Mouse (Mus musculus): Measurements from ENCODE around the gene Capzb.

Gene Capzb

DNA sequence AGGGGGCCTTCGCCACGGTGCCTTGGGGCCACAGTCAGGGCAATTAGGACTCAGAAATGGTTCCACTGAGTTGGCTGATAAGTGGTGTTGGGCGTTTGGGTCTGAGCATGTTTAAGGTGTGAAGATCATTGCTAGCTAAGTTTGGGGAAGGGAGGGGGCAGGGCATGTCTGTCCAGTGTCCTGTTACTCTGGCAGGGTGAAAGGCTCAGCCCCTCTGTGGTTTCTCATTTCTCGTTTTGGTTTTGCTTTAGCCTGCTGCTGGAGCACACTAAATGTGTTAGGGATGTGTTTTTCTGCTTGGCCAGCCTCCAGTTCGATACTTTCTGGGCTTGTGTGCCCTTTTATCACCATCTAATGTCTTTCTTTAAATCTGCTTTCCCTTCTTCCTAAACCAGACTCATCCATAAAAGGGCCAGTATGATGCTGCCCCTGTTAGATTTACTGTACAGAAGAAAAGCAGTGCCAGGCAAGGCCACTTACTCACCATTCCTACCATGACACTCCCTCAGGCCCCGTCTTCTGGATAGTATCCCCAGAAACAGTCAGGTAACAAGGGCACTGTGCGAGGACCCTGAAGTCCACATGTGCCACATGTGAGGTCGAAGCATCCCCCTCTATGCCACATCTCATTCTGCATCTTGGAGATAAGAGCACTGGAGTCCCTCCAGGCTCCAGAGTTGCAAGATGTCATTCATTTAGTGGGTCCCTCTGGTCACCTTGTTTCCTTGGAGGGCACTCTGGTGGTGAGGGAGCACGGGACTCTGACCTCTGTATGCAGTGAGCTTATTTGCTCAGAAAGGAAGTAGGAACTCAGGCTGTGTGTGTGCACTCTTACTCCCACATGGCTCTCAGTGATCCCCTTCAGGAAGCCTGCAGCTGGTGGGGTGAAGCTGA is 15.8 kb downstream of the Capzb start:
- DNase-seq (ENCODE audit: low spot score in 2 of 2), result peak in 1 of 2 experiments; percentile 40

DNA sequence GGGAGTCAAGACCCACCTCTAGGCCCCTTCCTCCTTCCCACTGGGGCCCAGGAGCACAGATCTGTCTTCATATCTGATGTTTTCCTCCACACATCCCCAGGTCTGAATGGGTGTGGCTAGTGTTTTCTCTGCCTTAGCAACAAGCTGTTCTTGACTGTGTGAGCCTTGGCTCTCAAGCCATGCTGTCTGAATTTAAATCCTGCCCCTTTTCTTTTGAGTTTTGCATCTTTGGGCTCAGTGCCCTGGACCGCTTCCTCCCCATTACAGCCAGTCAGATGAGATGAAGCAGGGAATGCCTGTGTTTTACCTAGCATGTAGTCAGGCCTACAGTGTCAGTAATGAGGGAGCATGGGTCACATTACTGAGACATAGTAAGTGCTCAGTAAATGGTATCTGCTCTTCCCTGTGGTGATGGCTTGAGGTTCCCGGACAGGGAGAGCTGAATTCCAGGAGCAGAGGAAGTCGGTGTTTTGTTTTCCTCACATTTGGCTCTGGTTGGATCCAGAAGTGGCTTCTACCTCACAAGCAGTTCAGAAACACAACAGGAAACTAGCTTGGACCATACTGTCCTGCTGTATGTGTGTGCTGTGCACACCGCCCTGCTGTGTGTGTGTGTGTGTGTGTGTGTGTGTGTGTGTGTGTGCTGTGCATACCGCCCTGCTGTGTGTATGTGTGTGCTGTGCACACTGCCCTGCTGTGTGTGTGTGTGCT is 16.6 kb downstream of the Capzb start:
- DNase-seq (ENCODE audit: low spot score in 2 of 2), result no peak

GRCm38 (mm10) chr4:139211975-139212831 is 19.5 kb downstream of the Capzb start:
- DNase-seq (ENCODE audit: low spot score in 2 of 2), result peak in 1 of 2 experiments; percentile 30

- no peak for DNase-seq (ENCODE audit: low spot score in 2 of 2)
Observed at GRCm38 (mm10) chr4:139213086-139213485, 20.4 kb downstream of the Capzb start.

DNA sequence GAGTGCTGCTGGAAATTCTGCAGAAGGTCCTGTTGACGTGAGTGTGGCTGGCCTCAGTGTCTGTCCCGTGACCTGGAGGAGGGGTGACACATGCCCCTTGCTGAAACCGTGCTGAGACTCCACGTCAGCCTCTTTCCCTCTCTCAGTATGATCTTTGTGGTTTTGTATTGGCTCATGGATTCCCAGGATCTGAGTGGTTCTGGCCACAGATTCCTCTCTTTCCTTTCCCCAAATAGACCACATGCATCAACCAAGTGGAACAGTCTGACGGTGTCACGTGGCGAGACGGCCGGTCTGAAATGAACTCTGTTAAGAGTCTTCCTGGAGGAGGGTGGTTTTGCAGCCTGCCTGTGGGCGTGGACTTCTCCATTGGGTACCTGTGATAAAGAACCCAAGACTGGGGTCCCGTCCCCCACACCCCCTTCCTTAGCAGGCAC is 21.3 kb downstream of the Capzb start:
- DNase-seq (ENCODE audit: low spot score in 2 of 2), result no peak

GRCm38 (mm10) chr4:139216566-139216965 is 23.9 kb downstream of the Capzb start:
- no peak for DNase-seq (ENCODE audit: low spot score in 2 of 2)

- no peak for DNase-seq (ENCODE audit: low spot score in 2 of 2)
Observed at GRCm38 (mm10) chr4:139218539-139218938, 25.8 kb downstream of the Capzb start.

- no peak for DNase-seq (ENCODE audit: low spot score in 2 of 2)
Observed at GRCm38 (mm10) chr4:139219656-139220055, 27.0 kb downstream of the Capzb start.

DNA sequence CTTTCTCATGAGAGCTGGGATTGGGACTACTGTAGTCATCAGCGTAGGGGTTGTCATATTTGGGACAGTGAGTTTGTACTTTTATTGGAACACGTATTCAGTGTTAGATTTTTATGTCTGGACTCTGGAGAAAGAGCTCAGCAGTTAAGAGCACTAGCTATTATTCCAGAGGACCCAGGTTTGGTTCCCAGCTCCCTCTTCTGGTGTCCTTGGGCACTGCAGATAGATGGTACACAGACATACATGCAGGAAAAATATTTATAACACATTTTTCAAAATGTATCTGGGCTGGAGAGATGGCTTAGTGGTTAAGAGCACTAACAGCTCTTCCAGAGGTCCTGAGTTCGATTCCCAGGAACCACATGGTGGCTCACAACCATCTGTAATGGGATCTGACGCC is 28.3 kb downstream of the Capzb start:
- DNase-seq (ENCODE audit: low spot score in 2 of 2), result peak in 1 of 2 experiments; percentile 47

- DNase-seq (ENCODE audit: low spot score in 2 of 2), result no peak
Observed at GRCm38 (mm10) chr4:139221837-139222236, 29.1 kb downstream of the Capzb start.

DNA sequence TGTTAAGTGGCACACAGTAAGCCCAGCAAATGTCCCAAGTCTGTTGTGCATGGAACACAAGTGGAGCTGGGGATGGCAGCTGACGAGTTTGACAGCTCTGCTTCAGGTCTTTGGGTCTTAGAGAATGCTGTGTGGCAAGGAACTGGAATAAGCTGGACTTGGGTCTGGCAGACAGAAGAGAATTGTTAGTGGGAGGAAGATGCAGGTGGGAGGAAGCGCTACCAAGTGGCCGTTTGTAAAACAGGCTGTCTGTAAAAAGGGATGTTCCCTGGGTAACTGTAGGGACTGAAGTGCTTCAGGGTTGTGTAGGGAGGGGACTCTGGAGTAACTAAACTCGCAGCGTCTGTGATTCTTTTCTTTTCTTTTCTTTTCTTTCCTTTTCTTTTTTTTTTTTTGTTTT is 32.4 kb downstream of the Capzb start:
- no peak for DNase-seq (ENCODE audit: low spot score in 2 of 2)

DNA sequence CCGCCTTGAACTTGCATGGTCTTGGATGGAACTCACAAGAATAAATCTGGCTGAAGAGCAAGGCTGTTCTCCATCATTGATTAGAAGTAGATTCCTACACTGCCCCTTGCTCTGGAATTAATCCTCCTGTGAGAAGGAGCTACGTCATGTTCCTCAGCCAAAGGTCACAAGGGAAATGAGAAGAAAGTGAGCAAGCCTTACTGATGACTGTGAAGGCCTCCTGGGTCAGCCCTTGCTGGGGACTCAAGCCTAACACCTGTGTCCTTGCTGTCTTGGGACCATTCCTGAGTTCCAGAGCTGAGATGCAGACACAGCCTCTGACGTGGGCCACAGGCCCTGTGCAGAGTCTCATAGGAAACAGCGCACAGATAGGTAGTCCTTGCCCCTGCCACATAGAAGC is 33.2 kb downstream of the Capzb start:
- DNase-seq (ENCODE audit: low spot score in 2 of 2), result no peak

DNA sequence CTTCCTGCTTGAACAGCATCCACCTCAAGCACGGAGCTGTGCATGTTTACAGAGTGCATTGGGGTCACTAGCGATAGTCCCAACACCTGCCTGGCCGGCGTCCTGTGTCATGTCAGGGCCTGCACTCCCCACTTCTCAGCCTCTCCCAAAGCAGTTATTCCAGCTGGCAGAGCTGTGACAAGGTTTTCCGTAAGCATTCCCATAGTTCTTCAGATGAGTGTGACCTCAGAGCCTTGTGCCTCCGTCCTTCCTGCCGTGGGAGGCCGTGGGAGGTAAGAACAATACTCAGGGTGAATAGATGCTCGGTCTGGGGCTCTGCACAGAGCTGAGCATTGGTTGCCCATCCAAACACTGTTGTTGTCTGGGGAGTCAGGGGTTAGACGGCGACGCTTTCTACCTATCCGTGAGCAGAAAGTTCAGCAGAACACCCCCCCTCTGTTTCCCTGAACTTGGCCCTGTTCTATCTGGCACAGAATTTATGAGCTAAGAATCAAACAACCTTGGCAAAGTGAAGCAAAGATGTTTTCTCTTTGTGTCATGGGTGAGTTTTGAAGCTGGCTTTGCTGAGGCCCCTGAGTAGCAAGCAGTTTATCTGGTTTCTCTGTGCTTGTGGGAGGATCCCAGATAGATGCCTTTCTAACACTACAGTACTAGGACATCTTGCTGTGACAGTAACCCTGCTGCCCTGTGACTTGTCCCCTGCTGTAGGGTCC is 34.0 kb downstream of the Capzb start:
- no peak for DNase-seq (ENCODE audit: low spot score in 2 of 2)

GRCm38 (mm10) chr4:139227923-139228322 is 35.2 kb downstream of the Capzb start:
- DNase-seq (ENCODE audit: low spot score in 2 of 2), result no peak

- no peak for DNase-seq (ENCODE audit: low spot score in 2 of 2)
Observed at GRCm38 (mm10) chr4:139229271-139229670, 36.6 kb downstream of the Capzb start.

GRCm38 (mm10) chr4:139230376-139231120 is 37.8 kb downstream of the Capzb start:
- DNase-seq (ENCODE audit: low spot score in 2 of 2), result no peak

DNA sequence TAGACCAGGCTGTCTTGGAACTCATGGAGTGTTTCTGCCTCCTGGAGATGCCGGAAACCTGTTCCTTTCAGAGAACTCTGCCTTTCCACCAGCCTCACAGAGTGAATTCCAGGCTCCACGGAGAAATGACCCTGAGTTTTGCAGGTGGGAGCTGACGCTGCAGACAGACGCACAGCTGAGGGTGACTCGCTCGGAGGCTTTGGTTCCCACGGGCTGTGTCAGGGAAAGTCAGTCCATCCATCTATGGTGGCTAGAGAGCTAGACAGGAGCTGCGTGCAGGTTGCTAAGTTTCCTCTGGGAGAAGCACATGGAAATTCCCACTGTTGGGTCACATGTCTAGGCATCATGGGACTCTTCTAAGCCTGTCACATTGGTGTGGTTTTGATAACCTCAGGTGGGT is 38.5 kb downstream of the Capzb start:
- no peak for DNase-seq (ENCODE audit: low spot score in 2 of 2)

DNA sequence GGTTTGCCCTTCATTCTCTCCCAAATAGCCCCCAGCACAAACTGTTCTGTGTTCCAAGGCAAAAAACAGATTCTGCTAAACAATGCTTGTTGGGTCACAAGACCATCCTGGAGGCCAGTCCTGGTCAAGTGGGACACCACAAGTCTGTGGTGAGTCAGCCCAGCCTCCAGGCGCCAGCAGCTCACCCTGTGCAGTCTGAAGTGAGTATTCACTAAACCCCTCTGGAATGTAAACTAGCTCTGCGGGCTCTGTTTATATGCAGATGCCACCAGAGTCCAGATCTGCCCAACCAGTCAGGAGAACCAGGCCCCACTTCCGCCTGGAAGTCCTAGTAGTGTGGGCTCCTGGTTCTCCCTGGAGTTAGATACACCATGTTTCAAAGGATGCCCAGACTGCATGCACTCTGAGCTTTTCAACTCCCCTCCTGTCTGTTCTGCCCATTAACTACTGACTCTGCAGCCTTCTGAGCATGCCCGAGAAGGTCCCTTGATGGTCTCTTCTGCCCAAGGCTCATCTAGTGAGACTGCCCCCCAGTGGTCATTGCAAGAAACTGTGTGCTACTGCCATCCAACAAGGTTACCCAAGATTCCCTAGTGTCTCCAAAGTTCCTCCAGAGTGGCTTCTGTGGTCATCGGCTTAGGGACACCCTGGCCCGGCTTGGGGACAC is 39.9 kb downstream of the Capzb start:
- peak; percentile 48 to 77 for DNase-seq (ENCODE audit: low spot score in 2 of 2)

DNA sequence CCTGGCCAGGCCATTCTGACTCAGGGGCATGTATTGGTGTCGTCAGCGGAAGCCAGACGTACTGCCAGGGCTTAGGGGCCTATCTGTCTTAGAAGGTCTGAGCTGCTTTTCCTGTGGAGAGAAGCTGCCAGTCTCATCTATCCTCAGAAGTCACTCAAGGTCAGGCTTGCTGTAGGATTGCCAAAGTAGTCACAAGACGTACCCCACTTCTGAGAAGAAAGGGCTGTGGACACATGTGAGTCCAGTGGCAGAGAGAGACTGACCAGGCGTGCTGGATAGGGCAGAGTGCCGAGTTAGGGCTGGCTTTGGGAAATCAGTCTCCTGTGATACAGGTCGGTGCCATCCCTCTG is 40.4 kb downstream of the Capzb start:
- no peak for DNase-seq (ENCODE audit: low spot score in 2 of 2)

DNA sequence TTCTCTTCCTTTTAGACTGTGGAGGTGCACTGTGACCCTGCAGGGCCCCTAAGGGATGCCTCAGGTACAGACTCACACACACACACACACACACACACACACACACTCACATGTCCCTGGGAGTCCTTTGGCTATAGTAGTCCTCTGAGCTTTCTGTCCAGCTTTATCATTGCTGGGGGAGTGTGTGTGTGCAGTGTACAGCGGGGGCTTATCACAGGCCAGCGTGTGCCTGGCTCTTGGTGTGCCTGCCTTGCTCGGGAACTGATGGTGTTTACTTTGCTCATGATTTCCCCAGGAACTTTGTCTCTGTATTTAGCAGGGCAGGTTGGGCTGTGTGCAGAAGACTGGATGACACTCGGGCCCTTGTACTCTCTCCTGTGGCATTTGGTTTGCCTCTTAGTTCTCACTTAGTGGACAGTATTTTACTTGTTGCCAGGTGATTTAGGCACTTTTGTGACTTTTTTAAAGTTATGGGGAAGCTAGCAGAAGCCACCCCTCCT is 41.1 kb downstream of the Capzb start:
- no peak for DNase-seq (ENCODE audit: low spot score in 2 of 2)

Data from spleen, postnatal 4 days (tissue).